Mouse (Mus musculus) spleen, postnatal 10 days (tissue): ENCODE data around the gene Tmem9b.

Experiments used
- DNase-seq, 2 experiments: peaks; one replicate each; pipeline ENCODE4 v3.0.0; 2021 to 2022; ENCODE audit warnings: low spot score in 2 of 2

The Tmem9b gene

DNA sequence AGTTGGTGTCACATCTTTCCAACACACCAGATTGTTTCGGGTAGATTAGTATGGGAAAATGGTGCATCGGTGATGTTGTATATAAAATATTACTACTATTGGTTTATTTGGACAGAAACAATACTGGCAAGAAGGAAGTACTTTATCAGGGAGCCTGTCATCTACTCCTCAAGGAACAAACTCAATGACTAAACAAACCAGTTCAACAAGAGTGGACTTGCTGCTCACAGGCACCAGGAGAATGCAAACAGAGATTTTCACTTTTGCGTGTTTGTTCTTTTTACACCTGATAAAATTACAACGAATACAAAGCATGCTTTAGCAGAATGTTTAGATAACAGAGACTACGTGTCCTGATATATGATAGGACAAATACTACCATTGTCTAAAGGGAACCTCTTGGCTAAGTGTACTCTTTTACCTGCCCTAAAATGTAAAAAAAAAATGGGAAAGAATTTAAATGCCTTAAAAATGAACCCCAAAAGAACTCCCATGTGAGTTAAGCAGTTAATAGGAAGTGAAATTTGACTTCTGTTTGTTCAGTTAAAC lies 12.8 kb downstream of the Tmem9b start:
- no peak for DNase-seq

- no peak for DNase-seq
These were observed 17.9 kb downstream of the Tmem9b start for GRCm38 (mm10) chr7:109734806-109735205.

- no peak for DNase-seq
These were observed 21.0 kb downstream of the Tmem9b start, which contains the start of gene Ascl3 for GRCm38 (mm10) chr7:109731626-109732025. Gene Ascl3 (minus strand): TSS chr7:109731726.

GRCm38 (mm10) chr7:109723697-109724096 lies 29.0 kb downstream of the Tmem9b start, which contains the start of gene BC051019:
Gene BC051019 (minus strand): TSS chr7:109723850.
- no peak for DNase-seq

DNA sequence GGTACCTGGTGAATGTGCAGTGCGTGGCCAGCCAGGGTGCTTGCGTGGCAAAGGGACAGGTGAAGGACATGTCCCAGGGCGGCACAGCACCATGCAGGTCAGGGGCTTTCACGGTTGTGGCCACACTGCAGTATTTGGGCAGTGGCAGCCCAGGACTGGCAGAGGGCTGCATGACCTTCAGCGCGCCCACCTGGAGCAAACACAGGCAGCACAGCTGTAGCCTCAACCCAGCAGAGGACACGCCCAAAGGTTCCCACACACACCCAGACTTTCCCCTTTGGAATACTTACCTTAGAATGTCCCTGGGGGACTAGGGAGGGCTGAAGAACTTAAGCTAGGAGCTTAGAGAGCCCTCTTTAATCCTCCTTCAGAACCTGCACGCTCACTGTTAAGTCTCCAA lies 29.6 kb downstream of the Tmem9b start:
- DNase-seq, result no peak

GRCm38 (mm10) chr7:109722618-109723017 lies 30.1 kb downstream of the Tmem9b start:
- DNase-seq, result peak in 1 of 2 experiments; percentile 48

GRCm38 (mm10) chr7:109719286-109719685 lies 33.4 kb downstream of the Tmem9b start:
- DNase-seq, result peak in 1 of 2 experiments; percentile 36

DNA sequence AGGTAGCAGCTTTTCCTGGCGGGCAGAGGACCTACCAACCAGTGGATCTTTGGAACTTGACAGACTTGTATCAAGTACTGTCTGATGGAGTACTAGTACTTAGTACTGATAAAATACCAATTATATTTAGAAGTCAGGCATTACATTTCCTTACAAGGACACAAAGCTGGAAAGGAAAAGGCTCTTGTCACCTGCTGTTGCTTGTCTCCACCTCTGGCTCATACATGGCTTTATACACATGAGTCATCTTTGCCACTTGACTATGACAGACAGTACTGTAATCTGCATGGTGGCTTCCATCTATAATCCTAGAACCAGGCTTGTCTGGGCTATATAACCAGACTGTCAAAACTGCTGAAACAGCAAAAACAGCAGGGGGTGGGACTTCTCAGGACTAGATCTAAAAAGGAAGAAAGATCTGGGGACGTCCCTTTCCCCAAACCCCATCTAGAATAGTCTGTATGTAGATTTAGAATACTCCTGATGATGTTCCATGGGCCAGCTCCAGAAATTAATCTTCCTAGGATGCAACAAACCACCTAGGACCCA lies 39.2 kb downstream of the Tmem9b start:
- no peak for DNase-seq

- no peak for DNase-seq
These were observed 40.5 kb downstream of the Tmem9b start for GRCm38 (mm10) chr7:109712198-109712597.

GRCm38 (mm10) chr7:109710069-109710468 lies 42.6 kb downstream of the Tmem9b start:
- DNase-seq, result no peak

GRCm38 (mm10) chr7:109708961-109709382 lies 43.7 kb downstream of the Tmem9b start:
- DNase-seq, result no peak

DNA sequence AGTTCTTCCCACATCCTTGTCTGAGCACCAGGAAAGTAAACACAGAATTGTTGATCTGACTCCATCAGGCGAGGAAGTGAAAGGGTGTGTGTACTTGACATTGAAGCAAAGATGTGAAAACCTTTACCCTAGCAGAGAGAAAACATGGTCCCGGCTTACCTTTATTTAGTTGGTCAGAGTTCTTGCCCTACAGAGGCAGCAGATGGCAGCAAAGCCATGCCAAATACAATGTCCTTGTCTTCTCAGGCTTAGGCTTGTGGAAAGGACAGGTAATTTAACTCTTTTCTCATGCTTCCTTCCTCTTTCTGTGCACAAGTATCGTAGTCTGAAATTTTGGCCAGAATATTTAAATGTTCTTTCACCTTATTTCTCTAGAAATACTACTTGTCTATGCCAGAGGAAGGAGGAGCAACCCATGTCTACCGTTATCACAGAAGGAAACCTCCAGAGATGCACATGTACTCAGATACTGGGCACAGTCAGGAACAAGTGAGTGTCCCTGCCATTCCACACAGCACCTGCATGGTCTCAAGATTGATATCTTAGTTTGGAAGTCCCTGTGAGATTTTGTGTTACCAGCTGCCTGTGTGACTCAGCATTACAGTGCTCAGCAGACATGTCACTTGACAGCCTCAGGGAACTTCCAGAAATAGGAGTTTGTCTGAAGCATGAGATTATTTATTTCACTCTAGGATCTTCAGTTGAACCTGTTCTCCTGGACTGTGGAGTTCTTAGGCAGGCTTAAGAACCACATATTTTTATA lies 45.5 kb downstream of the Tmem9b start:
- peak in 1 of 2 experiments; percentile 70 for DNase-seq

- DNase-seq, result no peak
These were observed 48.2 kb downstream of the Tmem9b start for GRCm38 (mm10) chr7:109704461-109704860.

GRCm38 (mm10) chr7:109704016-109704377 lies 48.7 kb downstream of the Tmem9b start:
- no peak for DNase-seq

DNA sequence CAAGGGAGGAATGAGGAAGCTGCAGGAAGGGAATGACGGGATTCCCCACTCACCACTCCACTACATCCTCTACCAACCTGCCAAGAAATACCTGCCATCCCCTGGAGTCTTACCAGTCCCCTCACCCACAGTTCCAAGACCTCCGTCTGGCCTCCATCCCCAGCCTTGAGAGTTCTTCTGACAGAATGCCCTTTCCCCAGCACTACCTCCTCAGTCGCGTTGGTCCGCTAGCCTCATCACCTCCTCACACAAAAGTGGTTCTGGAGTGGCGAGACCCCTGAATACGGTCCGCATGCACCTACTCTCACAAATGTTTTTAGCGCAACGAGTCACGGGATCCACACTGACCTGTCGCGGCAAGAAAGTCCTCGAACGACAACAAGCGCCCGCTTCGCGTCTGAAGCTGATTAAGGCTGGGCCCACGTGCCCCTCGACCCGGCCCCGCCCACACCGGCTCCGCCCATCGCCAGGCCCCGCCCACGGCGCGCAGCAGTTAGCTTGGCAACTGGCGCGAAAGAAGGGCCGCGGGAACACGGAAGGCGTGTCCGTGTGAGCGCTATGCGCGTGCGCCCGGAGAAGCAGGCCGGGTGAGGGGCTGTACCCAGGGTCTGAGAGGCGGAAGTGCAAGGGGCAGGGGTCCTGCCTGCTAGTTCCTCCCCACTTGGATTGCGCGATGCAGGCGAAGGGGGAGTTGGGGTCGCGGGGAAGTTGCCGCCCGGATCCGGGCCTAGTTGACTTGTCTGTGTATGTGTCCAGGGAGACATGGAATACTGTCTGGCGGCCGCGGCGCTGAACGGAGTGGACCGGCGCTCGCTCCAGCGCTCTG lies 49.3 kb downstream of the Tmem9b start, which contains the start of the genes St5 and Akip1:
TSS of gene St5 (minus strand) at position 416 of the 826 bp plus-strand sequence.
TSS of gene Akip1 (plus strand) at position 501 of the 826 bp plus-strand sequence.
- DNase-seq, result peak; percentile 97 to 99

DNA sequence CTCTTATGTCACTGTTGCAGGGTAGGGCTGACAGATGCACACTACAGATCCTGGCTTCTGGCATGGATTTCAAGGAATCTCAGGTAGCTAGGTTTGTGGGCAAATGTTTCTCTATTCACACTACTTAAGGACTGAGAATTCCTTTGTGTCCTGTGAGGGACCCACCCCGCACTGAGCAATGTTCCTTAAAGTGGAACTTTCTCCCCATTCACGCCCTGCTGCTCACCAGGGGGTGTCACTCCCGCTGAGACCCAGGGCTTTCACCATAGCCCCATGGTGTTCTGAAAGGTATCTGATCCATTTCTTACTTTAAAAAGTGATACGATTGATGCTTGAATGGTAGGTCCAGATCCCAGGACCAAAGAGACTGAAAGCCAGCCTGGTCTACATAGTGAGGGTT lies 50.0 kb downstream of the Tmem9b start:
- no peak for DNase-seq

- DNase-seq, result peak in 1 of 2 experiments; percentile 41
These were observed 52.5 kb downstream of the Tmem9b start for GRCm38 (mm10) chr7:109700213-109700612.

GRCm38 (mm10) chr7:109695339-109695726 lies 57.3 kb downstream of the Tmem9b start:
- DNase-seq, result no peak

DNA sequence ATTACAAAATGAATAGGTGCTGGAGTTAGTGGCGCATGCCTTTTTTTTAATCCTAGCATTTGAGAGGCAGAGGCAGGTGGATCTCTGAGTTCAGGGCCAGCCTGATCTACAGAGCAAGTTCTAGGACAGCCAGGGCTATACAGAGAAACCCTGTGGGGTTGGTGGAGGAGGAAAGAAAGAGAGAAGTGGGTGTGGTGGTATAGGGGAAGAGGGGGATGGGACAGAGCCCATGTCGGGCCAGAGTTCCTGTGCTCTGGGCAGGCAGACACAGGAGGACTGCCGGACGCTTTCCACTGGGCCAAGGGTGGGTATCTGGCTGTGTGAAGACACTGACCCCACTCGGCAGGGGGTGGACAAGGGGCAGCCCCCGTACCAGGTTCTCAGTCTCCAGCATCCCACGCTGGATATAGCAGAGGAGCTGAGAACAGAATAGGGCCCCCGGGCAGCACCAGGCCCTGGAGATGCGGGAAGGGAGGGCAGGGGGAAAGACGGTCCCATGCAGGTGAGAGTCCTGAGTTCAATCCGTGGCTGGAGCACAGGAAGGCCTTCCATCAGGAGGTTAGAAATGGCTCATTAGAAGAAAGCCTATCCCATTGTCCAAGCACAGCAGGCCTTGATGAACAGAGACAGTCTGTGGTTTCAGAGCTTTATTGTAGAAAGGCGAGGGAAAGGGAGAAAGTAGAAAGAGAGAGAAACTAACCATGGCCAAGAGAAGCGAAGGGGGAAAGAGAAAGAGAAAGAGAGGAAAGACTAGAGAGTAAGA lies 57.9 kb downstream of the Tmem9b start:
- no peak for DNase-seq

- no peak for DNase-seq
These were observed 61.7 kb downstream of the Tmem9b start for GRCm38 (mm10) chr7:109690961-109691360.

GRCm38 (mm10) chr7:109690101-109690500 lies 62.6 kb downstream of the Tmem9b start:
- no peak for DNase-seq
